Mouse (Mus musculus): ENCODE data around the gene Ugt1a5.

Gene Ugt1a5

DNA sequence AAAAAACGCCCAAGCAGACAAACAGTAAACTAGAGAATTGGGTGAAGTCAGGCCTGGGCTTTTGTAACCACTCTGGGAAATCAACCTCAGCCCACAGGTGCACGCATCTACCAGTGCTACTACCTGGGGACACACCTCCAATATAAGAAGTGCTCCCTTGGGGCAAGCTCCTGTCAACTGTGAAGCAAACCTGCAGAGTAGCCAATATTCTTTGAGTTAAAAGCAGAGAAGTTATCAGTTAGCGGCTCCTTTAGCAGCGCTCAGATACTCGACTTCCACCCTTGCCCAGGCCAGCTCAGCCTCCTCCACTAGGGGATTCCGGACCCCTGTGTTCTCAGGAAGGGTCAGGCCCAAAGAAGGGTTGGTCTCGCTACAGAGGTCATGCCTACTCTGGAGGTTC is 95.9 kb downstream of the Ugt1a5 start:
- DNase-seq (ENCODE audit: low spot score in 2 of 2) = no peak

DNA sequence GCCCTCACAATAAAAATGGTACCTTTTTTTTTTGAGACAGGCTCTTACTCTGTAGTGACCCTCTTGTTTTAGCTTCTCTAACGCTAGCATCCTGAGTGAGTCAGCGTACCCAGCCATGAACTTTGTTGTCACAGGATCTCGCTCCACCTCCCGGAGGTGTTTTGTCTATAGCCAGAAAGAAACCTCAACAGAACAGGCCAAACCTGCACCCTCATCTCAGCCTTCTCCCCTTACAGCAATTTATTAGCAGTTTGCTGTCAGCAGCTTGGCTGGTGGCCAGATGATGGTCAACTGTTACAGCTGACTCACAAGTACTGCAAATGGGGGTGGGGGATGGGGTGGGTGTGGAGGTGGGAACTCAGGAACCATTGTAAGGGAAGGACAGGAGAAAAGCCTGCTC is 96.4 kb downstream of the Ugt1a5 start:
- DNase-seq (ENCODE audit: low spot score in 2 of 2) = no peak

DNA sequence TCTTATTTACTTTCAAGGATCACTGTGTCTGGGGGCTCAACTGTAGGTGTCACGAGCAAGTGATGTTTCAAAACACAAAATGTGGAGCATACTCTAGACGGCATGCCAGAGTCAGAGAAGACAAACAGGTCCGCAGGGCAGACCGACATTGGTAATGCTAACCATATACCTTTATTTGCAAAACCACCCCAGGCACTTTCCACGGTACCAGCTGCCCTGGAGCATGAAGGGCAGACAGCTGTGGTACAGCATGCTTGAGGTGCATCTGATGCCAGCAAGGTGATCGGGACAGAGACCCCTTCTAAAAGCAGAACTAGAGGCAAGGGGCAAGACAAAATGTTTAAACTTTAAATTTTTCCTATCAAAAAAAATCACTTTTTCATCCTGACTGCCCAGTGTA is 97.1 kb downstream of the Ugt1a5 start:
- DNase-seq (ENCODE audit: low spot score in 2 of 2) = no peak

DNA sequence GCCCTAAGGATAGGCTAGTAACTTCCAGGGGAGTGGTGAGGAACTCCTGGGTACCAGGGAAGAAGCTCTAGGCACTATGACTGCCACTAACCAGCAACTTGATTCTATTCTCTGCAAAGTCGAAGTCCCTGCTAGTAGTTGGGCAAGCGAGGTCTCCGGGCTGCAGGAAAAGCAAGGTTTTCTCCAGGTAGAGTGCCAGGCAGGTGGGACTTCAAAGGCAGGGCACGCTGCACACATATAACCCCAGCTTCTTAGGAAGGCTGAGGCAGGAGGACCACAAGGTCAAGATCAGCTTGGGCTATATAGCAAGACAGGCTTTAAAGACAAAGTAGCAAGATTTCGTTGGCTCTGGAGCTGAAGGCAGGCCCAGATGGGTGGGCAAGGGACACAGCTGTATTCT is 98.0 kb downstream of the Ugt1a5 start:
- DNase-seq (ENCODE audit: low spot score in 2 of 2) = no peak

DNA sequence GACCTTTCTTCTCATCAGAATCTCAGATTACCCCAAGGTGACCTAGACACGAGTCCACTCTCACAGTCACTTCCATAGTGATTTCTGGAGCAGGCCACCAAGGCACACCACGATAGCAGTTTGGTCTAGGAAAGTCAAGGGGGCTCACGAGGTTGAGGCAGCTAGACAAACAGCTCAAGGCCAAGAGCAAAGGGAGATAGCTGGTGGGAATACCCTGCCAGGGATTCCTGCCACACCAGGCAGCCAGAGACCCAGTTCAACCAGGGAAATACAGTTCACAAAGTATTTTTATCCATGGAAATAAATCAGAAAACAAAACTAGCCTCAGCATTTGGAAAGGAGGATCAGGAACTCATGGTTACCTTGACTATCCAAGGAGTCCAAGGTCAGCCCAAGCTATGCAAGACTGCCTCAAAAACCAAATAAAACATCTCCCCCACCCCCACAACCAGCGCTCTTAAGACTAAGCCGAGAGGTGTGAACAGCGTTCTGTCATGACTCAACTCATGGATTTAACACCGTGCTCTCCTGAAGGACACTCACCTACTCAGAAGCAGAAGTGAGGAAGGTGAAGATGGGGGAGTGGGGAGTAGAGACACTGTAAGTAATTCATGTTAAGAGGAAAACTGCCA is 98.5 kb downstream of the Ugt1a5 start:
- no peak for DNase-seq (ENCODE audit: low spot score in 2 of 2)

DNA sequence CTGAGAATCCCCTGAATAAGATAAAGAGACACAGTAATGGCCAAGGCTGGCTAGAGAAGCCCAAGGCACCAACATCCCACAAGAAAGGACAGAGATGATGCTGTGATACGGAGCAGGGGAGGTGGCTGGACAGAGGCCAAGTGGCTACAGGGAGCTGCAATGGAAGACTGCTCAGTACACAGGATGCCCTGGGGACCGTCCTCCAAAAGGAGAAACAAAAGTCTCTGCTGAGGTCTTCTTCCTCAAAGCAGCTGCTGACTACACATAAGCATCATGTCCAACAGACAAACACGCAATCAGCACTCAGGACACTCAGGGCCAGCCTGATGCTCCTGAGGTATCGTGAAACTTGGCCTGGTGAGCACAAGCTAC is 99.0 kb downstream of the Ugt1a5 start:
- no peak for DNase-seq (ENCODE audit: low spot score in 2 of 2)

DNA sequence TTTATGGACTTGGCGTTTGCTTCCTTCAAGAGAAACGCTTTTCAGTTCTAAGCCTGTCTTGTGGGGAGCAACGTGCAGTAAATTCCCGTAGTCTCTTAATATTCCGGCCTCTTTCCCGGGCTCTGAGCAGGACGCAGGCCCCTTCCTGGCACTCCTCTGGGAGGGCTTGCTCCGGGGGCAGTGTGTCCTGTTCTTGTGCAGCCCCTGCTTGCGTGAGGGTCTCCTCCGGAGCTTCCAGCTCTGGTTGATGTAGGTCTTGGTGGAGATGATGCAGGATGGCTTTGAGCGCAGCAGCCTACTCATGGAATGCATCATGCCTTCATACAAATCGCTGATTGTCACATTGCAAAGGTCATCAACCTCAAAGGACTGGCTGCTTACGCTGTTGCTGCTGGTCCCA is 100.3 kb downstream of the Ugt1a5 start:
- no peak for DNase-seq (ENCODE audit: low spot score in 2 of 2)

DNA sequence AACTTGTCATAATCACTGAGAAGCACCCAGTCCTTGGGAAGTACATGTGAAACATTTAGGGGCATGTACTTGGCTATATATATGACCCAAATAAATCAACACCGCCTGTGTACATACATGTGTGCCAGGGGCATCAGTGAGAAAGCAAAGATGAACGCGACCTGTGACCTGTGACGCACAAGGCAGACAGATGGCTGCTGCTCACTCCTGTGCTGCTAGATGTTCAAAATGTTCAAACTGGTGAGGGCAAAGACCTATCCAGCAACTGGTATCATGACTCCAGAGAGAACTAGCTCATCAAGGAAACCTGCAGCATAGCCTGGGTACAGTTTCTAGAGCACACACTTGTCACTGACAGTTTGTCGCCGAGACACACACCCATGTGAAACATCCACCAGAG is 101.7 kb downstream of the Ugt1a5 start:
- no peak for DNase-seq (ENCODE audit: low spot score in 2 of 2)

DNA sequence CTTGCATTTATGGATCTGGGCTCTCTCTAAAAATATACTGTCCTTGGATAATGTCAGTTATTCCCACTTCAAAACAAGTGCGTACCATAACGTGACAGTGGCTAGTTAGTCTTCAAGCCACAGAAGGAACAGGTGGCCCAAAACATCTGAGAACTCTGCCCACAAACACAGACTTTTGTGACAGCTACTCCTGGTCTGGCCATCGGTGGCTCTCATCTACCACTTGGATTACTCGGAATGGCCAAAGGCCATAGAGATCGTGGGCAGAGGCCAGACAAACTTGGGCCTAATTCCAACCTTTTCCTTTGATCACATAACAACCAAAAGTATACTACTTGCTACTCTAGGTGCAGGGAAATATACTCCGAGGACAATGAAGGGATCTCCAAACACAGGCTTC is 102.3 kb downstream of the Ugt1a5 start:
- DNase-seq (ENCODE audit: low spot score in 2 of 2) = no peak

All from thymus, postnatal 10 days (tissue).